Mouse (Mus musculus): ENCODE results near the gene Tuba3a. TPM values are rescaled to one million over a fixed set of nuclear protein-coding genes. Genes with fewer than 3 reads are reported as not detected.

The Tuba3a gene
- total RNA-seq (2021) = not detected
- long read RNA-seq, experiment 1 = 0 reads
- long read RNA-seq, experiment 2 = 0 reads

DNA sequence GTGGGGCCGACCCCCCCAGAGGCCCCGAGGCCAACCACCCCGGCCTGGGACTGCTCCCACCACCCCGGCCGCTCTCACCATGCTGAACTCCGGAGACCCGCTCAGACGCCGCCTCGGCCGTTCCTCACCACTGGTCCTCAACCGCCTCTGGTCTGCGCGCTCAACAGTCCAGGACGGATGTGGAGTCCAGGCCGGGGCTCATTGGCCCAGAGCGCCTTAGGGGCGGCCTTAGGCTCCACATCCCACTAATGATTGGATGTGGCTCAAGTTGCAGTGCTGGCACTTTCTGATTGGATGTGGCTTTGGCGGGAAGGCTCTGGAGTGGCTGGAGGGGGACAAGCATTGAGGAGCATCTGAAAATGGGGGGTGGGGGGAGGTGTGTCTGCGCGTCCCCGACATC, at the start of gene Tuba3a:
Gene Tuba3a (minus strand): TSS at position 153 of the 400 bp plus-strand sequence.
- H3K4me3 ChIP-seq = no peak within 1 kb of the TSS
- no peak for TF ChIP-seq CTCF (conservative IDR thresholded peaks at IDR 0.05)
- DNase-seq (ENCODE audit: low spot score in 2 of 2) = no peak
- peak within 1 kb of the TSS; percentile 84 for H3K27ac ChIP-seq

DNA sequence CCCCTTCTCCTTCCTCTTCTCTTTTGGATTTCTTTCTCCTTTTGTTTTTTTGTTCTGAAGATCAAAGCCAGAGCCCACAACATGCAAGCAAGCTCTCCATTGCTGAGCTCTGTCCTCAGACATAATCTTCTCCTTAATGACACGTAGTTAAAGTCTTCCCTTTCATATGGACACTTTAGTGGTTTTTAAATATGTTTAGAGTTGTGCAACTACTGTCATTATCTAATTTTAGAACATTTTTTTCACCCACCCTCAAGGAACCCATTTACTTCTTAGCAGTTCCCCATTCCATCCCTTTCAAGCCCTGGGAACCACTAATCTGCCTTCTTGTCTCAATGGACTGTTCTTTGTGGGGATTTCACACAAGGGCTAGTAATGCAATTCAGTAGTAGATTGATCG, 48.5 kb upstream of the Tuba3a start:
- no peak for DNase-seq (ENCODE audit: low spot score in 2 of 2)
- TF ChIP-seq CTCF (conservative IDR thresholded peaks at IDR 0.05) = no peak
- H3K4me3 ChIP-seq = no peak overlapping the region
- H3K27ac ChIP-seq = no peak overlapping the region

DNA sequence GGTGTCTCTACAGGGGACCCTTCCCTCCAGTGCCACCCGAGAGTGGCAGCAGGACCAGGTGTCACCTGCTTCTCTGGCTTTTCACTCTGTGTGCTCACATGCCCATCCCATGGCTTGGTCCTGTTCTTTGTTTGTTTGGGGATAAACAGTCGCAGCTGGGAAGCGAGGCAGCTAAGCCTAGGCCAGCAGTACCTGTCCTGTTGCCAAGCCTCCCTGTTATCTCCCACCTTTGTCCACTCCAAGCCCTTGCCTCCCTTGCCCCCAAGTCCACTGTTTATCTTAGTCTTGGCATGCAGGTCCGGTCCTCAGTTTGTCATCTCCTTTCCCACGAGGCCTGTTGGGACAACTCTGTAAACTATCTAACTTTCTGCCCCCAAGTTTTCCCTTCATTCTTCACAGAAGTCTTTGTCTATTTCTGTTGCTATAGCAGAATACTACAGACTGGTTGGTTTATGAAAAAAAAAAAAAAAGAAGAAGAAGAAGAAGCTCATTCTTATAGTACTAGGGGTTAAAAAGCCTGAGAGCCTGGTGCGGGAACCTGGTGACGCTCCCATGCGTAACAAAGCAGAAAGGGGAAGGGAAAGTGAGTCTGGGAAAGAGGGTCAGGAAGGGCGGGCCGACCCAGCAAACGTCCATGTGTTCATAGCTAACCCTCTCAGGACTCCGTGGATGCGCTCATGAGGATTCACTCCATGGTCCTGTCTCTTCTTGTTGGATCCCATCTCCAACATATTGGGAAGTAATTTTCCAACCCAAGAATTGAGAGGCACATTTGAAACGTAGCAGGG, 47.5 kb upstream of the Tuba3a start:
- Histone ChIP-seq H3K27ac (no peak overlapping the region), H3K4me3 (no peak overlapping the region)
- DNase-seq (ENCODE audit: low spot score in 2 of 2) = no peak
- no peak for TF ChIP-seq CTCF (conservative IDR thresholded peaks at IDR 0.05)

DNA sequence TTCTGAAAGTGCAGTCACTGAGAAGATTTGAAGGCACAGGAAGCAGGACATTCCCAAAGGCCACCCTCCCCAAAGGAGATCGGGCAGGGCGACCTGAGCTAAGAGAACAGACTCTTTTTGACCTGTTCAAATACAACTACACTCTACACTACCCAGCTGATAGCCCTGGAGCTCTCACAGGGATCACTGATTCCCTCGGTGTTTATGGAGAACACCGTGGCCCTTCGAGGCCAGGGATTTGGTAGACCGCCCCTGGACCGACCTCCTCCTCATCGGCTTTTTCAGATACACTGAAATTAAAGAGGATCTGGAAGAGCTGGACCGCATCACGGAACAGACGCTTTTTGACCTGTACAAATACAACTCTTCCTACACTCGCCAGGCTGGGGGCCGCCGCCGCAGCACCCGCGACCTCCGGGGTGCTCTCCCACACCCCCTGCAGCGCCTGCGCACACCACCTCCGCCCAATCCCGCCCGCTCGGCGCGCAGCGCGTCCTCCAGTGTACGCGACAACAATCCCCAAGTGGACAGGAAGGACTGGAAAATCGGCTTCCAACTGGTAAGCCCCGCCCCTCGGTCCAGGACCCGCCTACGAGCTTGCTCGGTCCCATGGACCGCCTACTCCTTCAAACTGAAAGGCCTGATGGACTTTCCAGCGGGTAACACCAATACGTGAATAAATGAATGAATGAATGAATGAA, 44.9 kb upstream of the Tuba3a start:
- peak; percentile 70 to 75 for DNase-seq (ENCODE audit: low spot score in 2 of 2)
- H3K27ac ChIP-seq = peak overlapping the region; percentile 78
- peak overlapping the region; percentile 70 for H3K4me3 ChIP-seq
- TF ChIP-seq CTCF (conservative IDR thresholded peaks at IDR 0.05) = peak; percentile 22; the same call in 1 of the 2 replicates

DNA sequence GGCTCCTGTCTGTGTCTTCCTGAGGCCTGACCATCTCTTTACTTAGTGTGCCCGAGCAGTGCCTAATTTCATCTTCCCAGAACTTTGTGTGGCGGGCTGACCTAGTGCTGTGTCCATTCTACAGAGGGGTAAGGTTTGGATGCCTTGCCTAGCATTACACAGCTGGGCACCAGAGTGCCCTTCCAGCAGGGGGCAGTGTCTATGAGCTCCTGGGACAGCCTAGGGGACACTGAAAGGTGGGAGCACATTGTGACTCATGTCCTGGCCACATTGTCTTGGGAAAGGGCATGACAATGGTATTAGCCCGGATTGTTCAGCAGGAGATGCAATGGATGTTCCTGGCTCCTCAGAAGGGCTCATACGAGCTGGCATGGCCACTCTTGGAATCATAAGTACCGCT, 42.4 kb upstream of the Tuba3a start:
- no peak for DNase-seq (ENCODE audit: low spot score in 2 of 2)
- H3K27ac ChIP-seq = no peak overlapping the region
- no peak overlapping the region for H3K4me3 ChIP-seq
- peak; percentile 73 for TF ChIP-seq CTCF (conservative IDR thresholded peaks at IDR 0.05)

DNA sequence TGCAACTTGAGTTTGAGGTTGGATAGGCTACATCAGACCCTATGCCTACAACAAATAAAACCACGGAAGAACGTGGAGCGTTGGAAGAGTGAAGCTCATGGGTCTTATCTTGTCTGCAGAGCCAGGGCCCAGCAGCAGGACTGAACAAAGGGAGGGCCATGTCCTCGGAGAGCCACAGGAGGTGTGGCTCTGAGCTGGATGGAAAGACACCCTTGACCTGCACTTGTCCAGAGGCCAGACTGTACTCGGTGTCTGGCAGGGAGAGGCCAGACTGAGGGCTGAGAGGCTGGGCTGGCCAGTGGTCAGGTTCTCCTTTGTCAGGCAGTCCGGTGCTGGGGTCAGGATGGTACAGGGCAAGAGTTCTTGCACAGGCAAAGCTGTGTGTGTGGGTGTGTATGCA, 39.5 kb upstream of the Tuba3a start:
- Histone ChIP-seq H3K27ac (no peak overlapping the region), H3K4me3 (no peak overlapping the region)
- no peak for TF ChIP-seq CTCF (conservative IDR thresholded peaks at IDR 0.05)
- no peak for DNase-seq (ENCODE audit: low spot score in 2 of 2)

DNA sequence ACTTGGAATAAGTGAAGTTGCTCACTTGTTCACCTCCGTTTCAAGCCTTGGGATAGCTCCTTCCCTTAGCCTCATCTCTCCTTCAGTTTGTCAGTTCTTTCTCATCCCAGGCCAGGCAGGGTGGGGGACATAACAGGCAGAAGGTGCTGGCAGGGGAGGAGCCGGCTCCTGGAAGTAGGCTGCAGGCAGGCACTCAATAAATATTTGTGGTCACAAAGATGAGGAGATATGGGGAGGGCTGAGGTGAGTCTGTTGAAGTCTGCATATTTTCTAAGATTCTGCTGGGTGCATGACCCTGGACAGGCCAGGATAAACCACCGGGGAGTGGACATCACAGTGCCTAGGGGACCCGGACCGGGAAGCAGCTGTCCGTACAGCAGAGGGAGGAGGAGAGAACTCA, 37.7 kb upstream of the Tuba3a start:
- Histone ChIP-seq H3K27ac (no peak overlapping the region), H3K4me3 (no peak overlapping the region)
- no peak for TF ChIP-seq CTCF (conservative IDR thresholded peaks at IDR 0.05)
- no peak for DNase-seq (ENCODE audit: low spot score in 2 of 2)

DNA sequence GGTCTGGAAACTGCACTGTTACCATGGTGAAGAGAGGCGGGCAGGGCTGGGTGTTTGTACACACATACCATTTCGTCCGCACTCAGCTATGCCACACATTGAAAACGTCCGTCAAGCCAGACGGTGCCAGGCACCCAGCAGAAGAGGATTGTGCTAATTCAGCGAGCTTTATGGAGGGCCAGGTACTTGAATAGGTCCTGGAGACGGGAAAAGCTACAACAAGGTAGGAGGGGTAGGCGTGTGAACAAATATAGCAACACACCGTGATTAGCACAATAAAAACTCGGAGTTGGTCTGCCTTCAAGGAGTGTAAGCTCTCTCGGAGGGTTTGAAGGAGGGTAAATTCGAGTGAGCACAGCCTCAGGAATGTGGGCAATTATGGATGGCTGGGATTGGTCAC, 37.0 kb upstream of the Tuba3a start:
- H3K27ac ChIP-seq = peak overlapping the region; percentile 67
- no peak for TF ChIP-seq CTCF (conservative IDR thresholded peaks at IDR 0.05)
- DNase-seq (ENCODE audit: low spot score in 2 of 2) = no peak
- H3K4me3 ChIP-seq = peak overlapping the region; percentile 41

DNA sequence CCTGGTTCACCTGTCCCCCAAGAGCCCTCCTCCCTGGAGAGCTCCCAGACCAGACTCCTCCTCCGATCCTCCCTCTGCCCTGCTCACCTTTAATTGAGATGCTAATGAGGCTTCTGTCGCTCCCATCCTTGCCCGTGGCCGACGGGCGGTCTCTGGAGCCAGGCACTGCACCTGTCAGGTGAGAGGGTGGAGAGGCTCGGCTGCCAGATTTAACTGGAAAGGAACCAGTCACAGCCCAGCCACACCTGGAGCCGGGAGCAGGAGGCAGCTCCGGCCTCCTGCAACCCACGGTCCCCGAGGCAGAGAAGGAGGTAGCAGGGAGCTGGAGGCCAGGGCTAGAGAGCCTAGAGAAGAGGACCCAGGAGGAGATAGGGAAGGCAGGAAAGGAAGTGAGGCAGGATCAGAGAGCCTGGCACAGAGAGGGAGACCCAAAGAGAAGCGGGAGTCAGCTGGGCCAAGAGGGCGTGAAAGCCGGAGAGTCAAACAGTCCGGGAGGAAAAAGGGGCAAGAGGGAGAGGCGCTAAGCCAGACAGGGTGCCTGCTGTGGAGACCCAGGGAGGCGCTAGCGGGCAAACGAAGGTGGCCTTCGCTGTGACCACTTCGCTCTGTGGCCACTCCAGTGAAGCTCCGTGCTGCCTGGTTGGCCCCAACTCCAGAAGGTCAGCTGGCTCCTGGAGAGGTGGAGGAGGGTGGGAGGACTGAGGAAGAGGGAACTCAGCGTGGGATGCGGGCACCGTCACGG, 35.4 kb upstream of the Tuba3a start:
- TF ChIP-seq CTCF (conservative IDR thresholded peaks at IDR 0.05) = no peak
- DNase-seq (ENCODE audit: low spot score in 2 of 2) = no peak
- H3K27ac ChIP-seq = no peak overlapping the region
- H3K4me3 ChIP-seq = no peak overlapping the region

DNA sequence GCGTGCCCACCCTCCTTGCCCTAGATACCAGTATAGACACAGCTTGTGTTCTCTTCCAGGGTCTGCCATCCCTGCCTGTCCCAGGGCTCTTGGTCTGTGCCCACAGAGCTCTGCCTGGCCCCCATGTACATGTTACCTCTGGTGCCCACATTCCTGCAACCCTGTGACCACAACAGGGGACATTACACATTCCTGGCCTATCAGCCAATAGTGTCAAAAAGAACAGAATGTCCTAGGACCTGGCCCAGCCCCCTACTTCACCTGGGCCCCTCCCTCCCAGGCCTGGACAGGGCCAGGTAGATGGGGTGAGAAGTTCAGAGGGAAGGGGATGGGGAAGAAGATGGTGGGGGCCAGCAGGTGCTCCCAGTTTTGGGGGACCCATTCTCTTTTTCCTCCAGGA, 34.5 kb upstream of the Tuba3a start, which contains the start of gene Scnn1a:
Gene Scnn1a (plus strand): TSS at position 337 of the 400 bp plus-strand sequence.
- no peak within 1 kb of the TSS for H3K27ac ChIP-seq
- no peak for TF ChIP-seq CTCF (conservative IDR thresholded peaks at IDR 0.05)
- no peak within 1 kb of the TSS for H3K4me3 ChIP-seq
- no peak for DNase-seq (ENCODE audit: low spot score in 2 of 2)

DNA sequence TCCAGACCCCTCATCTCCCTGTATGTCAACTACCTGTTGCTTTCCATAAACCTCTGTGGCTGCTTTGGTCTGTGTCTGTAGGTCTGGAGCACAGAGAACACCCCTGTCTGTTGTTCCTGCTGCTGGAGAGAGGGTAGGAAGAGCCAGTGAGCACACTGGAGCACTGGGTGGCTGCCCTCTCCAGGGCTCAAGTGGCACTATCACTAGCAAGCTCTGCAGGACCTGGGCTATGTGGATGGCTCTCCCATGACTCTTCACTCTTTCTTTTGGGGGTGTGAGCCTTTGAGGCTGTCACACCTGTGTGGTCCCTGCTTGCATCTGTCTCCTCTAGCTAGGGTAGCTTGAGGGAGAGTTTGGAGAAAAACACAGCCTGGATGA, 34.1 kb upstream of the Tuba3a start:
- no peak for DNase-seq (ENCODE audit: low spot score in 2 of 2)
- Histone ChIP-seq H3K4me3 (no peak overlapping the region), H3K27ac (no peak overlapping the region)
- no peak for TF ChIP-seq CTCF (conservative IDR thresholded peaks at IDR 0.05)

DNA sequence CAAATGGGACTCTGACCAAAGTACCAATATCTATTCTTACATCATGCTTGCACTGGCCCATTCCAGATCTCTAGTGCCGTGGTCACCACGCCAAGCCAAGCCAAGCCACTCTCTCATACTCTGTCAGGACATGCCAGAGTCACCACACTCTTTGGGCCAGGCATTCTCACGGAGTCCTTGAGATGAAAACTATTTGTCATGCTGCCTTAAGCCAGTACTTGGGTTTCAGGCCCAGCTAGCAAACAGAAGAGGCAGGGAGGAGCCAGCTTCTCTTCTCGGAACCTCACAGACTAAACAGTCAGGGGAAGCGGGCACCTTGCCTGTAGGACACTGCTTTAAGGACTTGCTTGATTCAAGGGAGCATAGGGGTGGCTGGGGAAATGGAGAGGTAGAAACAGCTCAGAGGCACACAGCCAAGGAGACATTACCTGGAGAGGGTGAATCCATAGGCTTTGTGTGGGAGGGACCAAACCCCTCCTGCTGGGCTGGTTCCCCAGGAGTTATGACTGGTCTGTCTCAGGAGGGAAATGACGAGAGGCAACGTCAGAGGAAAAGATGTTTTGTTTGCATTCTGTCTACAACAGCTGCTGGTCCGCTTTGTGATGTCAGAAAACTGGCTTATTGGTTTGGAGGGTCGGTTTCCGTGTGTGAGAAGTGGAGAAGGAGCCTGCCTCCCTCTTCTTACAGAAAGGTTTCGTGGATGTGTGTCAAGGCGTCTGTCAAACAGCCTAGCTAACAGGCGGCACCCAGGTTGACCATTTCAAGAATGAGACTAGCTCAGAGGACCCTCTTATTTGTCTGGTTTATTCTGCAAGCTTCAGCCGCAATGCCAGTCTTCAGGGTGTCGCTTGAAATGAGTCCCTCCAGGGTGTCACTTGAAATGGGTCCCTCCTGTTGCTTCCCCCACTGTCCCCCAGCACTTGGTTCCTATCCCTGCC, 33.4 kb upstream of the Tuba3a start:
- Histone ChIP-seq H3K27ac (no peak overlapping the region), H3K4me3 (no peak overlapping the region)
- no peak for TF ChIP-seq CTCF (conservative IDR thresholded peaks at IDR 0.05)
- DNase-seq (ENCODE audit: low spot score in 2 of 2) = no peak
